Mouse (Mus musculus) thymus, postnatal 36 days (tissue): ENCODE data around the gene Galnt17.

ENCODE experiments used
- DNase-seq, 2 experiments: peaks; one replicate each; pipeline ENCODE4 v3.0.0; 2022; ENCODE audit warnings: mixed read lengths in 2 of 2

The Galnt17 gene

DNA sequence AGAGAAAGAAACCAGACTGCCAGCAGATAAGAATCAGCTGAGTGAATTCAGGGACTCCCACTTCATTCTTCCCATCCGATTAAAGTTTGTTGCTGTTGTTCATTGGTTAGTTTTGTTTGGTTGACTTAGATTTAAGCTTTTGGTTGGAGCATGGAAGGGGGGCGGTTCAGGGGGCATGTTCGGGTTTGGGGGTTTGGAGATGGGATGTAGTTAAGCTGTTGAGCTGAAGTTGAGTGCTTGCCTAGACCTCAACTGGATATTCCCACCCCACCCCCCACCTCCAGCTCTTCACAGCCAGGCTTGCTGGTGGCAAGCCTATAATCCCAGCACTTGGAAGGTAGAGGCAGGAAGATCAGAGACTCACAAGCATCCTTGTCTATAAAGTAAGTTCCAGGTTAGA lies at the start of gene Galnt17:
TSS of gene Galnt17 (minus strand) at position 101 of the 400 bp plus-strand sequence.
- DNase-seq, result no peak

DNA sequence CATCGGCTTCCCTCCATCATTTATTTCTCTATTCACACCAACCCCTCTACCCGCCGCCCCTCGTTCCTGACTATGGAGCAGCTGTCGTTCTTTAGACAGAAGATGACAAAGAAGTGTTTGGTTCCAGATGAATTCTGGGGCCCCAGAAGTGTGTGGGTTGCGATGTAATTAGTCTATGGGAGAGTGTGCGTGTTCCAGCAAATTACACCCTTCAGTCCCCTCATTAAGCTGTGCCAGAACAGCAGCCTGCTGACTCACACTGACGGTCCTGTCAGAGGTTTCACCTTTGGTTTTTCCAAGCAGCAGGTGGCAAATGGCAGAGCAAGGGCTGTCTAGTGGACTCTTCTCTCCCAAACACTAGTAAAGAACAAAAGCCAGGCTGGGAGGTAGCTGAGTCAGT lies 26.2 kb upstream of the Galnt17 start:
- no peak for DNase-seq

DNA sequence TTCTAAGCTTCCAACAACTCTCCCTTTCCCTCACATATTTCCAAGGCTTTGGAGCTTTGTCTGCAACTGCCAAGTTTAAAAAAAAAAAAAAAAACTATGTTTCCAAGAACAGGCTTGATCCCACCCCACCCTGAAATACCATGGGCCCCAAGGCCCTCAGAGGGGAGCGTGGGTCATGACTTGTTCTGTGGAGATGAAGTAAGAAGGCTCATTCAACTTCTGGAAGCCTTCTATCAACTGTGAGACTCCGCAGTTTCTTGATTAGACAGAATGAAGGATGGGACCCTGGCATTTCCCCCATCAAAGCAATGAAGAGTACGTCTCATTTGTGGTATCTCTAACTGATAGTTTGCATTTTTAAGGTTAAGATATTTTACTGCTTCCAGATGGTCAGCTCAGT lies 13.0 kb upstream of the Galnt17 start:
- DNase-seq, result no peak

DNA sequence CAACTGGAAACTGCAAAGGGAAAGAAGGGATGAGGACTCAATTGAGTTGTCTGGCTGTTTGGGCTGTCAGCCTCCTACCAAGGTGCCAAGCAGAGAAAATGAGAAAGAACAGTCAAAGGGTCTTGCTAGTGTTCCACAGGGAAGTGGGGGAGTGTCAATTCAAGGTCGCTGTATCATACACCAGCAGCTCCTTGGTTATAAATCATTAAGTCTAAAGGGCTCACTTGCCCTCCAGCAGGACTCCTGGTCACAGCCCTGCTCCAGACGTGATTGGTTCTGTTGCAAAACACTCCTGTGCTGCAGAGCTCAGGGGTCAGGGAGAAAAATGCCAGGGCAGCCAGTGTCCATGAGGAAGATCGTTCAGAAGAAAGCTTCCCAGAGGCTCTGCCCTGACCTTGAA lies 11.3 kb upstream of the Galnt17 start:
- DNase-seq, result no peak

DNA sequence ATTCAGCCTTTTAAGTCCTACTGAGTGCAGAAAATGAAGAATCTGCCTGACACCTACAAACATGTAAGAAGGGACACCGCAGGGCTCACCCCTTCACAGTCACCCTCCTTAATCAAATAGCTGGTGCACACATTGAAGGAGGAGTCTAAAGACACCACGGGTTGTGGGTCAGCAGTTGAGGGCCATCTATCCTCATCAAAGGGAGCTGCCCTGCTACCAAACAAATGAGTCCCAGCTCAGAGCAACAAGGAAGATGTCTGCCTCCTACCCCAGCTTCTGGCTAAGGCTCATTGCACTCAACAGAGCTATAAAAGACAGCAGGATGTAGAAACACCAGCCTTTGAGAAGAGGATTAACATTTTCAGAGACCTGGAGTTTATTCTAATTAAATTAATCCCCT lies 10.8 kb upstream of the Galnt17 start:
- no peak for DNase-seq

DNA sequence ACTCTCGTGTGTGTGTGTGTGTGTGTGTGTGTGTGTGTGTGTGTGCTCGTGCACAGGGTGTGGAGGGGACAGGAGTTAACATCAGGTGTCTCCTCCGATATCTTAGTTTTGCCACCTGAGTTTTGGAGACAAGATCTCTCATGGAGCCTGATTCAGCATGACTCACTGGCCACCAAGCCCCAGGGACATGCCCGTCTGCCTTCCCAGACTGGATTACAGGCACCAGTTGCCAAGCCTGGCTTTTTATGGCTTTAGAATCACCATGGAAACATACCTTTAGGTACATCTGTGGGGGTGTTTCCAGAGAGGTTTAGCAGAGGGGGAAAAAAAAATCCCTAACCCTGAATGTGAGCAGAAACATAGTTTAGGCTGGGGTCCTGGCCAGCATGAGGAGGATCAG lies 6.7 kb upstream of the Galnt17 start:
- DNase-seq, result no peak

DNA sequence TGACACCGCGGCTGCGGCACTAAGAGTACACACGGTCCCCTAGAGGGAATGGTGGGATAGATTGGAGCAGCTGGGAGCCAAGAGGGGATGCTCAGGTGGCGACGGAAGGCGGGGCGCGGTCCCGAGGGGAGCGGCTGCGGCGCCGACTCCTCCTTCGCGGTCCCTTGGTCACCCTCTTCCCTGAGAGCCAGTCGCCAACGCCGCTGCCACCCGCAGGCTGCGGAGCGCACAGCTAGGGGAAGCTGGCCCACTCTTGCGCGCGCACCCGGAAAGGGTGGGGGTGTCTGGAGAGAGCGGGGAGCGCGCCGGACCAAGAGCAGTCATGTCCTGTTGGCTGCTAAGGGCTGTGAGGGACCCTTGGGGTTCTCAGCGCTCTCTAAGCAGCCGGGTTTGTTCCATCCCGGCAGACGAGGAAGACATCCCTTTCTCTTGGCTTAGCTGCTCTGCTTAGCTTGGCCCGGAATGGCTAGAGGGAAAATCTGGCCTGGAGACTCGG lies 593 bp downstream of the Galnt17 start:
- DNase-seq, result peak in 1 of 2 experiments; percentile 7

DNA sequence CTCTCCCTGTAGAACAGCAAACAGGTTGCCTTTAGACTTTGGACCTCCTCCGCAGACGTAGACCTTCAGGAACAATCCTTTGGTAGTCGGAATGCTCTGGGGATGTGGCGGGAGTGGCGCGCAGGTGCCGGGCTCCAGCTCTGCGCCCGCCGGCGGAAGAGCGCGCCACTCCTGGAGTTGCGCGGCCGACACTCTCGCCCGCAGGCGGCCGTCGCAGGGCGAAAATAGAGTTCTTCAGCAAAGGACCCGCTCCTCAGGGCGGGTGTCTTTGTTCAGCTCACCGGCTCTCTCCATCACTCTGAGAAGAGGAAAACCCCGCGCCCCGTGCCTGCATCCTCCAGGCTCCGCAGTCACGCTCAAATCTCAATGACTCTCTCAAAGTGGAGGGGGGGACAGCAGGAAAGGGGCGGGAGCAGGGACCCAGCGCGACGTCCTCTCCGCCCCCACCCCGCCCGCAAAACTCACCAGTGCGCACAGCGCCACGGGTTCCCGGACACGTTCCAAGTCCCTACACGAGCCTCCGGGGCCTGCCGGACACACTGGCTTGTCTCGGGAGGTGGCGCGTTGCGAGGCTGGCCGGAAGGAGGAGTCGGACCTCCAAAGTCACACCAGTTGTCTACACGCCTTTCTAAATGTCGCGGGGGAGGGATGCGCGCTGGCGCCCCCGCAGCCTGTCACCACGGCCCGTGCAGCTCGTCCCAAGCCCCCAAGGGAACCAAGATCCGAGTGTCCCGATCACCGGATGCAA lies 1.2 kb downstream of the Galnt17 start:
- DNase-seq, result no peak

DNA sequence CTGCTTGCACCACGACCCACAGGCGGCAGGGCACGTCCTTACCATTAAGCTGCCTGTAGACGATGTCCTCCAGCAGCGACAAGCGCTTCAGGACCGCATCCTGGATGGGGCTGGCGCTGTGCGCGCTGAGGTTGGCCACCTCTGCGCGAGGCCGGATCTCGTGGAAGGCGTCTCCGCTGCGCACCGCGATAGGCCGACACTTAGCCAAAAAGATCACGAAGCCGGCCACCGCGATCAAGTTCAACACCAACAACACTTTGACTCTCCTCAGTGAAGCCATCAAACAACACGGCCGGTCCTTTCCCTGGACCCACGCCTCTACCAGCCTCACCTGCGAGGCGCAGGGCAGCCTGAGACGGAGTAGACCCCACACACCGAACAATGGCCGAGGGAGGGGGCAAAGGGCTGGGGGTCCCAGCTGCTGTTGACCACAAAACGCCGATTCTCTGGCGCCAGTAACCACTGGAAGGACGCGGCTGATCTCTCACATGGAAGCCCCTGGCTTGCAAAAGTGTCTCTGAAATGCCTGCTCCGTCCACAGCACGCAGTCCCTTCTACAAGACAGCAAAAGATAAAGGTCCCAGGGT lies 1.9 kb downstream of the Galnt17 start:
- no peak for DNase-seq

DNA sequence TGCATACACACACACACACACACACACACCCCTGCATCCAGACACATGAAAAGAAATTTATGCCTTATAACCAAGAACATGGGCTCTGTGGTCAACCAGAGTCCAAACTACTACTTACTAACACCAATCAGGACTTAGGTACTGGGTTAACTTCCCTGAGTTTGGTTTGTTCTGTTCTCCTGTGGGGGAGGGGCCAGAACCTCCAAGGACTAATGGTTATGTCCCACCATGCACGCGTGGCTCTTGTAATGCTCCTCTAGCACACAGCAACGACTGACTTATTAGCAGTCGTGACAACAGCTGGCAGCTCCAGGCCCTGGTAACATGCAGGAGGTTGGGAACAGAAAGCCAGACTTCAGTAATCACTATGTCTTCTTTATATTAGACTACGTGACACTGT lies 3.1 kb downstream of the Galnt17 start:
- DNase-seq, result no peak

DNA sequence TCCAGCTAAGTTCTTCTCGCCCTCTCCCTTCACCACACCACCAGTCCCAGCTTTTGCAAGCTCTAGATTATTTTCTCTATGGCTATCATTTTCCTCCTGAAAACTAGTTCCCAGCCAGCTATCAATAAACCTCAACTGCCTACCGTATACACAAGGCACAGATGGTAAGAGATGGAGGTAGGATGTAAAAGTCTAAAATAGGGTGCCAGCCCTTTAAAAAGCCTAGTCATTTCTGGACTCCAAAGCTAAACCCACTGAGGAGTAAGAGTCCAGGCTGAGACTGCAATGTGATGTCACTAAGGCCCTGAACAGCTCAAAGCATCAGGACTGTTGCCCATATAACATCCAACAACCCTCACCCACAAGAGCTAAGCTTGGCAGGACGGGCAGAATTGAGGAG lies 6.8 kb downstream of the Galnt17 start:
- no peak for DNase-seq

DNA sequence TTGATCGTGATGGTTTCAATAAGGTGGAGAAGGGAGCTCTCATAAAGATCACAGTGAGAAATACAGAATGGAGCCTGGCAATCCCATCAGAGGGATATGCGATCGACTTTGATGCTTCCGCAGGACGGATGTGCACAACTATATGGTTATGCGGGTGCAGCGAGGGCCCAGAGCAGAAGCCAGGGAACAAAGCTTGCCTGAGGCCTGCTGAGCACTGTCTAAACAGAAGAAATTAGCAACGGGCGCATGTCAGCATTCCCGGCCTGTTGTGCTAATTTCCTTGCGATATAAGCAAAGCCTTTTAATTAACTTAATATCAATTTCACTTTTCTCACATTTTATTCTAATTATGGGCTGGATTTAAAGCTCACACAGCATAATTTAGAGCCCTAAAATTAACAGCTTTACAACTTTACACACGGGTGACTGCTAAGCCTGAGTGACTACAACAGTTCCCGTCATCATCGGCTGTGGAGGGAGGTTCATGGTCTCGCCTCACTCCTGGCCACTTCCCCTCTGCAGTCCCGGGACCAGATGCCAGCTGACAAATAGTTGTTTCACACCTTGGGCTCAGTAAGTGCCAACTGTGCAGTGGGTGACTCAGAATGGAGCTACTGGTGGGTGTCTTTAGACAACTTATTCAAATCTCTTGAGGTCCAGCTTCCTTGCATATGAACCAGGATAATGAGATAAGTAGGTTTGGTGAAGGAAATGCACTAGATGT lies 14.4 kb downstream of the Galnt17 start:
- DNase-seq, result no peak

DNA sequence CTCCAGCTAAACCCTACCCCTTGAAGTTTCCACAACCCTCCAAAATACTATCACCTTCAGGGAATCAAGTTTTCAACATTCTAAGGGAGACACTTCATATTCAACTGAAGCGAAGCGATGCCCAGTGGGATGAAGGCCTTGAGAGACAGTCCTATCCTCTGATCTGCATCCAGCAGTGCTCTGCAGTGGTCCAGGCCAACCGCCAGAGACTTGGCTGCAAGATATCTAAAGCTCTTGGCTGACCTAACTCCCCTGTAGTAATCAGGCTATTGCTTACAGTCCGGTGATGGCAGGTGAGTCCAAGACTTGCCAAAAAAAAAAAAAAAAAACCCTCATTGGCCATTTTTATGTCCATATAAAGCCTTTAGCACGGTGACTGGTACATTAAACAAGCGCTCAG lies 21.2 kb downstream of the Galnt17 start:
- DNase-seq, result no peak

DNA sequence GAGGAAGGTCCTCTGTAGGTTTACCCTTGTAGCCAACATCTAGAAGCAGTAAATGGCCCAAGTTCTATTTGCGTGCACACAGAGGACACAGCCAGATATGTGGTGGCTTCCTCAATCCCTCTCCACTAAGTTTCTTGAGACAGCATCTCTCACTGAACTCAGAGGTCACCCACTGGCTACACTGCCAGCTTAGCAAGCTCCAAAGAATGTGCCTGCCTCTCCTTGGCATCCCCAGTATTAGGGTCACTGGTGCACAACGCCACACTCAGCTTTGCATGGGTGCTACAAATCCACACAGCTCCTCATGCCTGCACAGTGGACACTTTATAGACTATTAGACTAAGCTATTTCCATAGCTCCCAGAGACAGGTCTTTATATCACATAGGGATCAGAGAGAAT lies 21.6 kb downstream of the Galnt17 start:
- no peak for DNase-seq

DNA sequence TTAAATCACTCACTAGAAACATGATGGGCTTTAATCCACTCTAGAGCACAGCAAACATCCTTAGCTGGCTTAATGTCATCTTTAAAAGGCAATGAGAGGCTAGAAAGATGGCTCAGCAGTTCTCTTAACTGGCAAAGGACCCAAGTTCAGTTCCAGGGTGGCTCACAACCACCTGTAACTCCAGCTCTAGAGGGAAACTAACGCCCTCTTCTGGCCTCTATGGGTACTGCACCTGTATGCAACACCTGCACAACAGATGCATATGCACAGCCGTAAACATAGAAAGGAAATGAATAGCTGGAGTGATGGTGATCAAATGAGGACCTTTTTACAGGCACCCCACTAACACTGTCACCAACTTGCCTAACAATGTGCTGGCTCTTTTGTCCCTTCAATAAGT lies 27.9 kb downstream of the Galnt17 start:
- DNase-seq, result no peak

DNA sequence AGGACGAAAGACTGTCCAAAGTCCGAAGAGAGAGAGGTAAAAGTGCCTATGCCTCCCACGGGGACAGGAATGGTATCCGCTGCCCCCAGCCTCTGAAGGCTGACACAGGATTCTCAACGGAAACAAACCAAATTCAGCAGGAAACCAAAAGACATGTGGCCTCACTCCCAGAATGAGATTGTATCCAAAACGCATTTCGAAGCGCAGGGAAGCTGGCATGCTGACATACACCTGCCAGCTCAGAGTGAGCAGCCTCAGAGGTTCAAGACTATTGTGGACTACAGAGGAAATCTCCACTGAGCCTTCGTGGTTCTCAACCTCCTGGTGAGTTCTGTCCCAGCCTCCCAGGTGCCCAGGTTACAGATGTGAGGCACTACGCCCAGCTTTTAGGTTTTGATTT lies 29.0 kb downstream of the Galnt17 start:
- no peak for DNase-seq

DNA sequence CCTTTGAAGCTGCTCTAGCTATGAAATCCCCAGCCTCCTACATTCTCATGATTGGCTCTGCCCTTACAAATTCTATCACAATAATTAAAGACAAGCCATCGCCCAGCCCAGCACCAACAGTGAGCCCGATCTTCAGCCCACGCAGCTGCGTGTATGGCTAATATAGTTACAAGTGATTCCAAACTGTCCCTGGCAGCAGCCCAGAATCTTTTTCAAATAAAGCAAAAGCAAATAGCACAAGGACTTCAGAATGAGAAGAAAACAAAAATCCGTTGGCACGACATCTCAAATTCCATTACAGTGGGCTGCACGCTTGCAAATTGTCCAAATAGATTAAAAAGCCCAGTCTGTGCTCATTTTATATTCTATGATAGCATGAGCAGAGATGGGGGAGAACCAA lies 31.1 kb downstream of the Galnt17 start:
- DNase-seq, result no peak

DNA sequence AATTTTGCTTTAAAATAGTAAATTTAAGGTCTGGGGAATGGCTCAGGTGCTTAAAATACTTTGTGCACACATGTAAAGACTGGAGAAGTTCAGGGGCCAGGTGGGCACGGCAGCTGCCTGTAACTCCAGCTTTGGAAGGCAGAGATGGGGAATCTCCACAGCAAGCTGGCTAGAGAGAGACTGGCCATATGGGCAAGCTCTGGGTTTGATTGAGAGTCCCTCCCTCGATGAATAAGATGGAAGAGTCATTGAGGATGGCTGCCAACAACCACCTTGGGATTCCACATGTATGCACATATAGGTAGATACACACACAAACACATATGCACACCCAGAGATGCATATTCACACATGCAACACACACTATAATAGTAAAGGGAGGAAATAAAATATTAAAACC lies 42.0 kb downstream of the Galnt17 start:
- no peak for DNase-seq

DNA sequence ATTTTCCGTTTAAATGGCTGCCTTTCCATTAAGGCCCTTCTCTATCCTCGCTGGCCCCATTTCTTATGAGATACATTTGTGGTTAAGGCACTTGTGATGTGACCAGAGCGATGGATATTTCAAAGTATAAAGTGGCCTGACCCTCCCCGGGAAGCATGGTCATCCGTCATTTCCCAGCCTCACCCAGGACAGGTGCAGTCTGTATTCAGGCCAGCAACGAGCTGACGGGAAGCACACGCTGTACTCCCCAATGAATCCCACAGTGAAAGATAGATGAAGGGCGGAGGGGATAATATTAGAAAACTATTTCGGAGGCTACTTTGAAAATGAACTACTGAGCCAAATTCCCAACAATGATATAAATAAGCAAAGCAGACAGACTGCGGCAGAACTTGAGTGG lies 44.2 kb downstream of the Galnt17 start:
- DNase-seq, result no peak

DNA sequence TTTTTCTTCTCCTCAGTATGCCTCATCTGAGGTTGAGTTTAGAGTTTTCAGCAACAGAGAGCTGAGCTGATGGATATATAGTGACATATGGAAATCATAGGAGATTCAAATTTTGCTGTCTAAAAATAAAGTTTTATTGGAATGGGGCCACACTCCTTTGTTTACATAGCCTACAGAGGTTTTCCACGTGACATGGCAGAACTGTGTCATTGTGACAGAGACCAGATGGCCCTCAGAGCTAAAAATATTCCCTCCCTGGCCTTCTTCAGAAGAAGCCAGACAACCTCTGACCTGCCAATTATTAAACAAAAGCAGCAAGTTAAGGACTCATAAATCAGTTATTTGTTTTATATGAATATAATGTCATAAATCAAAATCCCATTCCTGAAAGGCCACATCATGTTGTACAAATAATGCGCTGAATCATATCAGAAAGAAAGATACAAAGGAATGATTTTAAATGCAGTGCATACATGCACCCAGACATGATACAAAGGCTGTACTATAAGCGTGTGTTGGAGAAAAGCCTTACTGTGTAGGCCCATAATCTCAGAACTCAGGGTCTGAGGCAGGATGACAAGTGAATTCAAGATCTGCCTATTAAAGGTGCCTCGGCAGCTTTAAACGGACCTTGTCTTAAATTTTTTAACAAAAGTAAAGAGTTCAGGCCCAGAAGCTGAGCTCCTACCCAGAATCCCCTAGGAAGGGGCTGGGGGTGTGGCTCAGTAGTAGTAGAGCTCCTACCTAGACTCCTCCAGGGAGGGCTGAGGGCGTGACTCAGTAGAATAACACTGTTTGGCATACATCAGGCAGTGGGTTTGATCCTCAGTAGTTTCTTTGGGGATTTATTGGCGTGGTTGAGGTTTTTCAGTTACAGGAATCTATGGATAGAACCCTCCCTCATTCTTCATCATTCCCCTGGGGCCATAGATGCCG lies 57.3 kb downstream of the Galnt17 start:
- no peak for DNase-seq

DNA sequence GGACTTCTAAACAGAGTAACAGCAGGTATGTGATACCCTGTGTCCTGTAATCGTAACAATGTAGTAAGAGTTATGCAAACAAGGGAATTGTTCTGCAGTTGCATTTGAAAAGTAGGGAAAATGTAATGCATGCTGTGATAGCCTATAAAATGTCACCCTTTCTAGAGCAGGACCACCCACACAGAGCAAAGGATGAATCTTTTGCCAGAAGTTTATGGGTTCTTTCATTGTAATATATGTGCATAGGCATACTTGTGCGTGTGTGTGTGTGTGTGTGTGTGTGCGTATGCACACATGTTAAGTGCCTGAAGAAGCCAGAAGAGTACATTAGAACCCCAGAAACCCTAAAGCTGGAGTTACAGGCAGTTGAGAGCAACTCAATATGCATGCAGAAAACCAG lies 59.9 kb downstream of the Galnt17 start:
- DNase-seq, result no peak

DNA sequence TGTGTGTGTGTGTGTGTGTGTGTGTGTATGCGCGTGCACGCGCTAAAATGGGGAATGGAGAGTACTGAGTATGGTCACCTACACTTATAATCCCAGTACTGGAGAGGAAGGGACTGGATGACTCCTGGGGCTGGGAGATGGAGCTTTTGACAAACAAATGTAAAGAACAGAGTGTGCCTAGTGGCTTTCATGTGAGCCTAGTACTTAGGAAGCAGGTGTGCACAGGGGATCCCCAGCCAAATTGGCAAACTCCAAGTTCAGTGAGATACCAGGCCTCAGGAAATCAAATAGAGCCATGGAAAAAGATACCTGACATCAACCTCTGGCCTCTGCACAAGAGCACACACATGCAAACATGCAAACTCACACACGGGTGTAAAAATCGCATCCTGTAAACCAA lies 61.7 kb downstream of the Galnt17 start:
- DNase-seq, result no peak

DNA sequence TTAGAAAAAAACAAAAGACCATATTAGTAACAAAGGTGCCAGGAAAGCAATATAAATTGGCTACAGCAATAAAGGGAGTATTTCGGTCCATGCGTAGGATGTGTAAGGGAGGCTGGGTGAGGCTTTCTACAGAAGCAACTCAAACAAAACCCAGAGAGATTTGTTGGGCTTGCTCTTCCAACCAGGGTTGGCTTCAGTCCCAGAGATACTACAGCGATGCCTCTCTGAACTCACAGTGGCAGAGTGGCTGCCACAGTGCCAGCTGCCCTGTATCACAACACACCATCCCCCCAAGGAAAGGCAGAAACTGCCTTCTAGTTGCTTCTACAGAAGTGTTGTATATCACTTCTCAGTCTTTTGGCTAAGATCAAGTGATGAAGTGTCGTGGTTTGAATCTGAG lies 66.6 kb downstream of the Galnt17 start:
- no peak for DNase-seq
